Mouse (Mus musculus) frontal cortex, postnatal 25 days (tissue): ENCODE results near the gene Spcs3.
"Not testable (repeated sequence)": the region's sequence is repeated elsewhere in the genome, so short reads cannot be mapped to it uniquely, and the experiment has no call there.

ENCODE experiments used
- DNase-seq, 2 experiments: peaks; one replicate each; pipeline ENCODE4 v3.0.0; 2022; ENCODE audit warnings: low spot score in 2 of 2

Gene Spcs3

DNA sequence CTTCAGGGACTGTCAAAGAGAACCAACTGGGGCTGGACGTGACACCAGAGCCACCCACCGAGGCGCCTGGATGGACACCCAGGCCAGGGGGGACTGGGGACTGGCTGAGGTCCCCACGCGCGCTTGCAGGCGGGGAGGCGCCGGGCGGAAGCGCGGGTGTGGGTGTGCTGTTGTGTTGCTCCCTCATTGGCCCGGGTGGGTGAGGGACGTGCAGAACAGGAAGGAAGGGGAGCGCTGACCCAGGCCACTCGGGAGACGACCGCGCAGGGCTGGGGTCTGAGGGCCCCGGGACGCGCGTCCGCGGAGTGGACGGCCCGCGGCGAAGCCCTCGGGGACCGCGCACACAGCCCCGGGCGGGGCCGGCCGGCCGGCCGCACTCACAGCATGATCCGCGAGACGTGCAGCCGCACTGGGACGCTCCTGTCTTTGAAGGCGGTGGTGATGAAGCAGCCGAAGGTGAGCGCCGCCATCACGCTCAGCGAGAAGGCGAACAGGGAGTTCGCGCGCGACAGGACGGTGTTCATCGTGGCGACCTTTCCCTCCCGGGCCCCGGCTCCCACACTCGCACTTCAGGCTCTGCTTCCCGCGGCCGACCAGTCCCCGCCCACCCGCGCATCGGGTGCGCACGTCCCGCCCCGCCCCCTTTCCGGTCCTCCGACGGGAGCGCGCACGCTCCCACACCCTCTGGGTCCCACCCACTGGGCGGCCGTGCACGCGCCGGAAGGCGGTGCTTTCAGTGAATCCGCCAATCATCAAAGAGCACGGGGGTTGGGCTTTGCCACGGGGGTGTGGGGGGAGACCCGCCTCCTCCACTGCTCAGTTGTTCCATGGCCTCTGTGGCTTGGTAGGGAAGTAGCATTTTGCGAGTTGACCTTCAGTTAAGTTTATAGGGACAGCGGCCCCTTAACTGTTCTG is at the start of gene Spcs3, which contains the start of gene Asb5:
Spcs3 (minus strand) TSS at position 617 of the 915 bp plus-strand sequence.
Asb5 (plus strand) TSS at position 199 of the 915 bp plus-strand sequence.
- DNase-seq: peak; percentile 85 to 88

DNA sequence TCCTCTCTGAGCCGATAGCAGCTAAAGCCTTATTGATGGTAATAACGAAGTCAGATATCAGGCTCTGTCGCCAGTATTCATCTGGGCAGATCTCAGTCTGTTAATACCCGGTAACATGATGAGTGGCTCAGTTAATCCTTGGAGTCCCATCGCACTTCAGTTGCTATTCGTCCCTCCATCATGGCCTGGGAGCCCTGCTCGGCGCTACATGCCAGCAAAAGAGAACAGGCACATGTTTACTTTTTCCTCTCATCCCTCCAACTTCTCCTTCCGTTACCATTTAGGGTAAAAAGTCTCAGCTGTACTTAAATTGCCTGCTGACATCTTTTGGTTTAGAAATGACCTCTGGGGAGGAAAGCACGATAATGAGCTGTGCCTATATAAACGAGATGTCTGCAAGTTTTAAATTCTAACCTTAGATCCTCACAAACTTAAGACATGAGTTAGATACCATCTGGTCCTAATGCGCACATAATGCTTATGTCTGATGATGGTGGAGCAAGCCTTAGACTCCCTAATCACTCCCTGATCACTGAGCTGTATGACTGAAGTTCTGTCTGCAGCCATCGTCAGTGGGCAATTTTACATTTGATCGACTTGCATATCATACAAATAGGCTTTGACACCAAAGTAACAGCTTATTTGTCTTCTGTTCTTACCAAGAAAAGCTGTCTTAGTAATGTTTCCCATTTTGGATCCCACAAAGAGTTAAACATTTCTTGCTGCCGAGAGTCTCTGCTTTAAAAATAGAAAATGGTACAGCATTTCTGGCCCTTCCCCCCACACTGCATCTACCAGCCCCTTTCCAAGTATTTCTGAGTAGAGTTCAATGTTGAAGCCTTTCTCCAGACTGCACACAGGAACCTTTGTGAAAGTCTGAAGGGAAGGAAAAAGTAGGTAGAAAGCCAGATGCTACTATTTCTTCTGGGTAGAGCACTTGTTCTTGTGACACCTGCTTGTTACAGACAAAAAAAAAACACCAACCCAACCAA is 41.1 kb upstream of the Spcs3 start:
- no peak for DNase-seq

DNA sequence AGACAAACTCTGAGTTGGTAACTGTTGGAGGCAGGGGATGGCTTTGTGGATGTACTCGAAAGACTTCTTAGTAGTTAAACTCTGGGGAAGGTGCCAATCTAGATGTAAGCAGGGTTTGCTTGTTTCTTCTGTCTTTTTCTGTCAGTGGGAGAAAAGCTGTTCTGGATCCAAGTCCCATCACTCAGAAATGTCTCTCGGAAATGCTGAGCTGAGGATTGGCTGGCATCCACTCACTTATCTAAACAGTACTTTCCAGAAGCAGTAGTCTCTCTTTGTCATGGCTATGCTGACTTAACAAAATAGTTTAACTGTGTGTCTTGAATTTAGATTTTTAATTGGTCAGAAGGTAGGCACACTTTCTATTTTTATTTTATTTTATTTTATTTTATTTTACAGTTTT is 37.4 kb upstream of the Spcs3 start:
- no peak for DNase-seq

DNA sequence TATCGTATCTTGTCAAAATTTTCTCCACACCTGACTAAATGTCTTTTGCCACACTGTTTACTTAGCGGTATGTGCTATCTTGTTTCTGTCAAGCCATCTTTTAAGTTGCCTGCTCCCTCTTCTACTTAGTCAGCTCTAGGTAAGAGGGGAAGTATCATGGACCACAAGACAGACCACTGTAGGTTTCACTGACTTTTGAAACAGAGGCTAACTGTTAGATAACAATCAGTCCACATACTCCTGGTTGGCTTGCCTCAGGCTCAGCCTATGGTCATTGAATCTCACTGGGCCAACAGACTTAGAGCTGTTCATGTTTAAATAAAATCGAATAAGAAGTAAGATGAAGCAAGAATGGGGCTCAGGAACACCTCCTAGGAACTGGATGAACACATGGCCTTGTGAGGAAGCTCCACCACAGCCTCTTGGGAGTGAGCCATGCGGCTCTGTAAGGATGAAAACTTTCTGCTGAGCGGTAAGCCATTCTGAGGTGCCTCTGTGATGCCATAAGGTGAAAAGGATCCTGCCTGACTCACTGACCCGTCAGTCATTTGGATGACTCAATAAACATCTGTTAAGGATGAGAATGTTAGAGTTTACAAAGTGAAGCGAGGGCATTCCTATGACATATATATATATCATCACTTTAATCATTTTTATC is 35.9 kb upstream of the Spcs3 start:
- no peak for DNase-seq

DNA sequence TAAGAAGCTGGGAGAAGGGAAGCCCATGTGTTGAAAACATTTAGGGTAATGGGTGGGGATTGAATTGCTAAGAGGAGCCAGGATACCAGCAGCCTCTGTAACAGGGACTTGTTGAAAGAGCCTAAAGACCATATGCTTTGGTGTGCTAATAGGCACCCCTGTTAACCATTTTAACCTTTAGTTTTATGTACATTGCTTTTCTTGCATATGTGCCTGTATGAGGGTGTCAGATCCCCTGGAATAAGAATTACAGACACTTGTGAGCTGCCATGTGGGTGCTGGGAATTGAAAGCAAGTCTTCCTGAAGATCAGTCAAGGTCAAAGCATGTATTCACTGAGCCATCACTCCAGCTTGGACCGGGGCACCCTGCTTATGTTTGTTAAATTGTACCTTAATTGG is 35.4 kb upstream of the Spcs3 start:
- DNase-seq: no peak

DNA sequence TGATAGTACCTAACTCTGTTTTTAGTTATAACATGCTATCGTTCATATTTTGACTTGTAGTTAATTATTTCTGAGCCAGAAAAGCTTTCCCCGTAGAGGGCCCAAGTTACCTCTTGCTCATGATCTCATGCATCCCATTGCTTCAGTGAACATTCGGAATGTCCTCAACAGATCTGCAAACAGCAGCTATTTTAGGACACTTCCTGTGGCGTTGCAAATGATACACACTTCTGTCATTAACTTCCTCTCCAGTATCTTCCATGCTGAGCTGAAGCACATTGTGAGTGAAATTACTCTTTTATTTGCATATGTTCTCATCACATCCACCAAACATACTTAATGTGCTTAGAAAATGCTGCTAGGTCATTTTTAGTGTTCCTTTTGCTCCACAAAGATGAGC is 32.3 kb upstream of the Spcs3 start:
- no peak for DNase-seq

DNA sequence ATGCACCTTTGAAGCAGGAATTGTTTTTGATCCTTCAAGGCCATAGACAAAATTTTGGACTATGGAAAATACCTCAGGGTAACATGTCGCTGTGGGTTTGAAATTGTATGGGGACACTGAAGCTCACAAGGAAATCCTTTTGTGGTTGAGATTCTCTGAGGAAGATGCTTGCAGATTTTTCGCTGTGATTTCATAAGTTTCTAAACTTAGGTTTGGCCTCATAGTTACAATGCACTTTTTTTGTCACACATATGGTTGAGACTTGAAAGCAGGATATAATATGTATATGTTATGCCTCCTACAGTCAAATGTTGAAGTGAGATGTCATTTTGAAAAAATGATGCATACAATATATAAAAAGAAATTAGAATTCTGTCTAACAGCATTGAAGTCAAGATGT is 25.1 kb upstream of the Spcs3 start:
- no peak for DNase-seq

DNA sequence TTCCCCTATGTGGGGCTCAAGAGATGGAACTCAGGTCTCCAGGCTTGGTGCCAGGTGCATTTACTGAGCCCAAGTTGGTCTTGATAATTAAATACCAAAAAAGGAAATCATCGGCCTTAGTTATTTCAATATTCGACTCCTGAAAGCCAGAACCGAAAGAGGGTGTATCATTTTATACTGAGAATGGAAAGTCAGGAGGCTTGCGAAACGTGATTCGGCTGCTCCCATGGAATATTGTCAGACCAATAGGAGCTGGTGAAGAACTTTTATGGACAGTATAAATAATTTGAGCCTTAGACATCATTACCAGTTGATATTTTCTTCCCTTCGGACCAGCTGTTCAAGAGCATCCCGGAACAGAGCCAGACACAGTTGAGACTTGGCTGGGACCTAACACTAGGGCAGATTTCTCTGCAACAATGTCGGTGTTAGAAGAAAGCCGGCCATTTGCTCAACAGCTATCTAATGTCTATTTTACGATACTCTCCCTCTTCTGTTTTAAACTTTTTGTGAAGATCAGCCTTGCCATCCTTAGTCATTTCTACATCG is 20.3 kb upstream of the Spcs3 start:
- no peak for DNase-seq

DNA sequence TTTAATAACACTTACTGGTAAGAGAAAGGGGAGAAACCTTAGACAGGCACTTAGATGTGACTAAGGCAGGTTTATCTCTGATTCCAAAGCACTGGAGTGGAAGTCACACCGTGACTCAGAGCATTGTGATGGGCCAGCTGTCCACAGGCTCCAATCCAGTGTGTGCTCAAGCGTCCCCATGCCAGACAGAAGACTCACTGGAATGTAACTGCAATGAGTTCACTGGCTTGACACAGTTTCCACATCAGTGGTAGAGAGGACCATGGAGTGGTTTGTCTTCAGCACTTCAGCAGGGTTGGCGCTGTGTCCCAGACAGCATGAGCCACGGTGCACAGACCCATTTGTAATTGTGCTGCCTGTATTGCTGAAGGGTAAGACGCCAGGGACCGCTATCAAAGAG is 18.6 kb upstream of the Spcs3 start:
- DNase-seq: no peak

DNA sequence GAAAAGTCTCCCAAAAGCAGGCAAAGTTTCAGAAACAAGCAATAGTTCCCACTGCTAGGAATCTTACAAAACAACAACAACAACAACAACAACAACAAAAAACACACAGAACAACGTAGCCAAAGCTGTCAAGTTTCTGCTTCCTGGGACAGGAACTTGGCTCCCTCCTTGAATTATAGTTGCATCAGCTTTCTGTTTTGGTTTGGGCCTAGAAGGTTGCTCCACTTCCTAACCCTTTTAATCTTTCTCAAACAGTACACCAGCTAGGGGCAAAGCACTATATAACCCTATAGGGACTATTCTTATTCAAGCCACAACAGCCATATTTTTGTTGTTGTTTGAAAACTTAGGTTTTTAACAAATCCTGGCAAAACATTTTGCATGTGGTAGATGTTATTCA is 11.5 kb upstream of the Spcs3 start:
- no peak for DNase-seq

DNA sequence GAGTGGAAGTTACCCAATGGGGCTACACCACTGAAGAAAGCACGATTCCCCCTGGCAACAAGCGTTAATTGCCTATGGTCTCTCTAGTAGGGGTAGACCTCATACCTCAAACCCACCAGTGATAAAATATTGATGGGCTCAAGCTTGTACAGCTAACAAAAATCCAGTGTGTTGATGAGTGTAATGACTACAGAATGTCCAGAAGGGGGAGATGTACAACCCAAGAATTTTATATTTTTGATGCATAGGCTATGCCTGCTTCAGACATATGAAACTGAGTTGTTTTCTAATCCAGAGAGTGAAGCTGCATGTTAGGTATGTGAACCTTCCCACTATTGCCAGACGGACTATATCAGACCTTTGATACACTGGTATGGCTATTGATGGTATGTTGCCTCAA is 7.5 kb upstream of the Spcs3 start:
- DNase-seq: no peak

DNA sequence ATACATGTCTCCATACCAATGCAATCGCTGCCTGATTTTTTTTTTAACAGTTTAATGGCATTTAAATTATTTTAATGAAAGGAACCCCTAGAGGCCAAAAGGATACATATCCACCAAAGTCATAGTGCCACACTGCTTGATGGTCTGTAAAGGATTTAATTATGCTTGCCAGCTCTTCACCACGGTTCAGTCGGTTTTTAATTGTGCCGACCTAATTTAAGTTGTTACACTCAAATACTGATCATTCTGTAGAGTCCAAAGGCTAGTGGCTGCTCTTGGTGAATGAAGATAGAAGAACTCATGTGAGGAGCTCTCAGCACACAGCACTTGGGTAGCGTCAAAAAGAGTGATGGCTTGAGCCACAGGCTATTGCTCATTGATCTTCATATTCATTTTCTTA is 5.4 kb upstream of the Spcs3 start:
- DNase-seq: no peak

DNA sequence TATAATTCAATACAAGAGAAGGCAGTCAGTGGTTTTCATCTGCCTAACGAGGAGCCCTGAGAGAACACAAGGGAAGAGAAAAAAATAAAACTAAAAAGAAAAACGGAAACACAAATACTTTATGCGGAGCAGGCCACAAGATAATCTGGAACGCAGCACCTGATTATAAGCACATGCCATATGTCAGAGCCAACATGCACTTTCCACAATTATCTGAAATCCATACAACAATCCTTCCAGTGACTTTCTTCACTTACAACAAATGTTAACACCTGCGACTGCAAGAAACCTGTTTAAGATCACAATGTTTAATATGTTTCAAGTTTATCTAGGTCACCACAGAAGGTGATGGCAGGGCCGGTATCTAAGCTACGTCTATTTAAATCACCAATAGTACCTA is 1.2 kb downstream of the Spcs3 start:
- DNase-seq: no peak

DNA sequence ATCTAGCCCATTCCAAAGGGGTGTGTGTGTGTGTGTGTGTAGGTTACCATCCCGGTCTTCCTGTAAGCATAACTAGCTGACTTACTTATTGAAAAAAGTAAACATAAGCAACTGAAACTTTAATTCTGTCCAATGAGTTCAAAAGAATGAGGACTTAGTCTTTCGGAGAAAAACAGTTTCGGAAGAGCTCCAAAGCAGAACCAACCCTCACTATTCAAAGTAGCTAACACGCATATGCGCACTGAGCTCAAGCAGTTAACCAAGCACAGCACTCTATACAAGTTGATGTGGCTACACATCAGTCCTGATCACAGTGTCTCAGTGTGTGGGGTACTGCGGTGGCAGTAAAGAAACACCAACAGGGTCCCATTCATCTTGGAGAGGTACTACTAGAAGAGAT is 3.1 kb downstream of the Spcs3 start:
- no peak for DNase-seq

DNA sequence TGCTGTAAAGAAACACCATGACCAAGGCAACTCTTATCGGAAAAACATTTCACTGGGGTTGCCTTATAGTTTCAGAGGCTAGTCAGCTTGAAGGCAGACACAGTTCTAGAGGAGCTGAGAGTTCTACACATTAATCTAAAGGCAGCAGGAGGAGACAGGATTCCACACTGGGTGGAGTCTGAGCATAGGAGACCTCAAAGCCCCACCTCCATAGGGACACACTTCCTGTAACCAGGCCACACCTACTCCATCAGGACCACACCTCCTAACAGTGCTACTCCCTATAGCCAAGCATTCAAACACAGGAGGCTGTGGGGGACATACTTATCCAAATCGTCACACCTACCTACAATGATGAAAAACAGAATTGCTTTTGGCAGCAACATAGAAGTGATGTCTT is 4.2 kb downstream of the Spcs3 start:
- no peak for DNase-seq

DNA sequence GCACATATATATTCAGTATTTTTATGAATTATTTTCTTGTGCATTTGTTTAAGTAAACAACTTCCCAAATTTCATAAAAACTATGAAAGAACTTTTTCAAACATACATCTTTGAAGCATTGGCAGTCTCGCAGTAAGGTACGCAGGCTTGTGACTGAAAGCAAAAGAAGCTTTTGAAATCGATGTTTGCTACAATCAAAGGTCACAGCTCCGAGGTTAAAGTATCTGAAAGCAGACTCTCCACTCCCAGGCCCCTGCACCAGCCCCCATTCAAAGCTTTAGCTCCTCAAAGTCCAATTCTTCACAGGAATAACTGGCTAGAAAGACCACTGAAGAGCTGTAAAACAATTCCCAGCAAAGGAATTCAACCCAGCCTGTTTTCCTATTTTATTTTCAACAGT is 9.3 kb downstream of the Spcs3 start:
- DNase-seq: no peak

DNA sequence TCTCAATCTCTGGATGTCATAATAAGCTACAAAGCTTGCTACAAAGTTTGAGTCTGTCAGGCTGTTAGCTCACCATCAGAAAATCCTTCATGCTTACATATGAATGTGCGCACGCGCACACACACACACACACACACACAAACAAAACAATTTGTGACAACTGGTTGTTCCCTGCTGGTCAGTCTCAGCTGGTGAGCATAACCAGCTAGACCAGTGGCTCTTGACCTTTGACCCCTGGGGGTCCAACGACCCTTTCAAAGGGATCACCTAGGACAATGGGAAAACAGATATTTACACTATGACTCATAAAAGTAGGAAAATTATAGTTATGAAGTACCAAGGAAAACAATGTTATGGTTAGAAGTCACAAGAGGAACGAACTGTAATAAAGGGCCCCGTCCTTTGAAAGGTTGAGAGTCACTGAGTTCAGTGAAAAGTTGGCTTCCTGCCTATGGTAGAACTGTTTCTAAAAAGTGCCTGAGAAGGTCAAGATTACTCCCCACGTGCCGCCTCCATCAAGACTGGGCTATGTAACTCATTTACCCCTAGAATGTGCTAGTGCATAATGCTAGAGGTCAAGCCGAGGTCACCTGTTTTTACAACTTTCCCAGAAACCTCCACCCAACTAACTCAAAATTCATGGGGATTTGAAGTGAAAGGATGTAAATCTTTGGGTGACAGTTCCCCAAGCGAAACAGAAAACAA is 10.9 kb downstream of the Spcs3 start:
- DNase-seq: no peak

DNA sequence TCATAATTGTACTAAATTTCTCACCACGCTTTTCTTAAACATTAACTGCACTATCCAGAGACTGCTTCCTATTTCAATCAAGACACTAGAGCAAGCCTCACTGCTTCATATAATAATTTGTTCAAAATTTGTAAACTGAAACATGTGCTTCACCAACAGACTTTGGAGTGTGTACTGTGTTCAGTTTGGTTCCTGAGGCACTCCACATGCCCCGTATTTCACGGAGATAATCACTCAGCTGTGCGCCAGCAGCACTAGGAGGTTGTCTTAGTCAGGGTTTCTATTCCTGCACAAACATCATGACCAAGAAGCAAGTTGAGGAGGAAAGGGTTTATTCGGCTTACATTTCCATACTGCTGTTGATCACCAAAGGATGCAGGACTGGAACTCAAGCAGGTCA is 17.6 kb downstream of the Spcs3 start:
- DNase-seq: not testable (repeated sequence)

DNA sequence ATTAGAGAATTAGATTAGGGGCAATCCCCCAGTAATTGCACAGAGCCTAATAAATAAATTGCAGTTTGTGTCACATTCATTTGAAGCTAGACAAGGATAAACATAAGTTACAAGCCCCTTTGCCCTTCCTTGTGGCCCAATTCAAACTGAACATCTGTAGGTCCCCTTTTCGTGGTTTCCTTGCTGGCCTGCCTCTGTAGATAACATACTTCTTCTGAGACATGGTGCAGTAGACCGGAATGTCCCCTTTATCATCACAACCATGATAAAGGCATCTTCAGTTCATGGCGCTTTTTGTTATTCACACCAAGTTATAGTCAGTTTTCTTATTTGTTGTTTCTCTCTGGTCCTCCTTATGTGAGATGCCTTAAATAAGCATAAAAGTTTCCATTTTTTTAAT is 18.0 kb downstream of the Spcs3 start:
- no peak for DNase-seq

DNA sequence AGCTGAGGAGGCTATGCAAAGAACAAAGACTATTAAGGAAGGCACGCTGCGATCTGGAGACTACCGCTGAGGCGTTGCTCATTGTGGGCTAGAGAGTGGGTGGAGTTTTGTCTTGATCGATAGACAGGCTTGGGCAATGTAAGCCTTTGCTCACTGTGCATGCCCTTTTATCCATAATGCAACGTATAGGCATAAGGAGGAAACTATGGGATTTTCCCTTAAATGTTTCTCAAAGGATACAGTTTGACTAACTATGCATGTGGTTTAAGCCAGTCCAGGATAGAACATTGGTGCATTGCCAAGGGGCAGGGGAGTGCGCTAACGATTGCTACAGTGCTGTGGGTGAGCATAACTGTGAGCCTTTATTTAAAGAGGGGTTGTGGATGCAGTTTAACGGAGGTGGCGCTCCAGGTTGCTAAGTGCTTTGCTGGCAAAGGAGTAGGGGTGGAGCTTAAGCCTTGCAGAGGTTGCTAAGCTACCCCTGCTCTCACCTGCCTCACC is 20.5 kb downstream of the Spcs3 start:
- DNase-seq: peak; percentile 13 to 33

DNA sequence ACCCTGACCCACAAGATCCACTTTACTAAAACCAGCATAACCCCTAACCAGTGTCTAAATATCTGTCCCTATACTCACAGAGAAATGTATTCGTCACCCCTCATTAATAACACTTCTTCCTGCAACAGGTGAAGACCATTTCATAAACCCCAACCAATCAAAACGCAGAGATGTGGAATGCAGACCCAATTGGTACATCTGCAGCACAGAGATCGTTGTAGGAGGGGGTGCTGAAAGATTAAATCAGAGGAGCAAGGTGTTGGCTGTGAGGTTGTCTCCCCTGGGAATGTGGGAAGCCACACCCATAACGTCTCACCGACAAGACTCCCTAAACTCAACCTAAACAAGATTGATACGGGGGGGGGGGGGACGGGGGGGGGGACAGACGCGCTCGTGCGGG is 21.0 kb downstream of the Spcs3 start:
- DNase-seq: no peak
